Mouse (Mus musculus) heart, adult 11 months (tissue): ENCODE data around the gene Ttl.

ENCODE experiments used
- DNase-seq: peaks from one replicate; pipeline ENCODE4 v3.0.0; 2022

Gene Ttl

GRCm38 (mm10) chr2:129065437-129066282 is at the start of gene Ttl:
Gene Ttl, plus strand, starts transcription at chr2:129065942.
- DNase-seq: peak; percentile 98

GRCm38 (mm10) chr2:129020106-129020505 is 45.6 kb upstream of the Ttl start:
- no peak for DNase-seq

- DNase-seq: peak; percentile 79
Observed at GRCm38 (mm10) chr2:129024820-129025219, 40.9 kb upstream of the Ttl start.

- no peak for DNase-seq
Observed at GRCm38 (mm10) chr2:129035381-129035780, 30.4 kb upstream of the Ttl start.

- DNase-seq: no peak
Observed at GRCm38 (mm10) chr2:129038426-129038936, 27.3 kb upstream of the Ttl start.

GRCm38 (mm10) chr2:129038937-129039631 is 26.7 kb upstream of the Ttl start:
- DNase-seq: peak; percentile 83

GRCm38 (mm10) chr2:129040567-129040966 is 25.2 kb upstream of the Ttl start:
- DNase-seq: peak; percentile 58

- peak; percentile 88 for DNase-seq
Observed at GRCm38 (mm10) chr2:129046172-129046845, 19.4 kb upstream of the Ttl start.

- peak; percentile 81 for DNase-seq
Observed at GRCm38 (mm10) chr2:129046846-129047196, 18.9 kb upstream of the Ttl start.

- peak; percentile 59 for DNase-seq
Observed at GRCm38 (mm10) chr2:129047811-129048210, 17.9 kb upstream of the Ttl start, which contains the start of gene Vinac1. Gene Vinac1, minus strand, starts transcription at chr2:129048172.

- peak; percentile 24 for DNase-seq
Observed at GRCm38 (mm10) chr2:129052451-129052983, 13.2 kb upstream of the Ttl start.

GRCm38 (mm10) chr2:129055741-129056140 is 10.0 kb upstream of the Ttl start:
- peak; percentile 53 for DNase-seq

- DNase-seq: peak; percentile 71
Observed at GRCm38 (mm10) chr2:129056597-129056996, 9.1 kb upstream of the Ttl start.

- DNase-seq: peak; percentile 27
Observed at GRCm38 (mm10) chr2:129057256-129057655, 8.5 kb upstream of the Ttl start.

GRCm38 (mm10) chr2:129057920-129058361 is 7.8 kb upstream of the Ttl start:
- DNase-seq: peak; percentile 55

GRCm38 (mm10) chr2:129061456-129062059 is 4.2 kb upstream of the Ttl start:
- peak; percentile 44 for DNase-seq

GRCm38 (mm10) chr2:129066326-129066725 is 584 bp downstream of the Ttl start:
- DNase-seq: peak; percentile 95

- peak; percentile 83 for DNase-seq
Observed at GRCm38 (mm10) chr2:129070296-129070695, 4.6 kb downstream of the Ttl start.

GRCm38 (mm10) chr2:129078313-129078712 is 12.6 kb downstream of the Ttl start:
- DNase-seq: peak; percentile 57

- peak; percentile 48 for DNase-seq
Observed at GRCm38 (mm10) chr2:129079194-129079593, 13.5 kb downstream of the Ttl start.

- peak; percentile 40 for DNase-seq
Observed at GRCm38 (mm10) chr2:129081097-129081496, 15.4 kb downstream of the Ttl start.

GRCm38 (mm10) chr2:129083514-129083913 is 17.8 kb downstream of the Ttl start:
- DNase-seq: no peak
